Mouse (Mus musculus) spleen, adult 18-20 months (tissue): Measurements from ENCODE around the gene Ass1.

ENCODE experiments used
- DNase-seq, 2 experiments: peaks; one replicate each; pipeline ENCODE4 v3.0.0; 2022; ENCODE audit warnings: mixed read lengths in 2 of 2

Gene Ass1

GRCm38 (mm10) chr2:31490556-31490955 lies 20.5 kb downstream of the Ass1 start:
- no peak for DNase-seq

DNA sequence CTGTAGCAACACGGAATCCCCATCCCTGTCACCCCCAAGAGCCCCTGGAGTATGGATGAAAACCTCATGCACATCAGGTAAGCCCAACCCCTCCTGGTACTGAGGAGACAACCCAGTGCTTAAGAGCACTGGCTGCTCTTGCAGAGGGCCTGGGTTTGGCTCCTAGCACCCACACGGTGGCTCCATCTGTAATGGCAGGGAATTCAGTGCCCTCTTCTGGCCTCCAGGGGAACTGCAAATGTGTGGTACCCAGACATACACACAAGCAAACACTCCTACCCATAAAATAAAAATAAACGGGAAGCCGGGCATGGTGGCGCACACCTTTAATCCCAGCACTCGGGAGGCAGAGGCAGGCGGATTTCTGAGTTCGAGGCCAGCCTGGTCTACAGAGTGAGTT lies 22.3 kb downstream of the Ass1 start:
- no peak for DNase-seq

- DNase-seq, result no peak
Observed at GRCm38 (mm10) chr2:31493243-31493642, 23.2 kb downstream of the Ass1 start.

DNA sequence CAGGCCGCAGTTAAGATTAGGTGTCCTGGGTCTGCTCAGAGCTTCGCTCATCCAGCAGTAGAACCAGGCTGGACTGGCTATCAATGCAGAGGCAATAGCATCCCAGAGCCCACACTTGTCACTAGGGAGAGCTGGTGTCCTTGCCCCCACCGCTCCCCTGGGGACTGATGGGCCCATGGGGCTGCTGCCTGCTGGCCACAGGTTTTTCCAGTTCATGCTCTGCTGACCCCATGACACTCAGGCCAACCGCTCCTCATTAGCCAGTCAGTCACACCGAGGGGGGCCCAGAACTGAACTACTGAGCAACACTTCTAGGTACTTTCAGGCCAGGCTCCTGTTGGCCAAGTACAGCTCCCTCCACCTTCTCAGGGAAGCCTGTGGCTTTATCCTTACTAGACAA lies 24.3 kb downstream of the Ass1 start:
- DNase-seq, result no peak

DNA sequence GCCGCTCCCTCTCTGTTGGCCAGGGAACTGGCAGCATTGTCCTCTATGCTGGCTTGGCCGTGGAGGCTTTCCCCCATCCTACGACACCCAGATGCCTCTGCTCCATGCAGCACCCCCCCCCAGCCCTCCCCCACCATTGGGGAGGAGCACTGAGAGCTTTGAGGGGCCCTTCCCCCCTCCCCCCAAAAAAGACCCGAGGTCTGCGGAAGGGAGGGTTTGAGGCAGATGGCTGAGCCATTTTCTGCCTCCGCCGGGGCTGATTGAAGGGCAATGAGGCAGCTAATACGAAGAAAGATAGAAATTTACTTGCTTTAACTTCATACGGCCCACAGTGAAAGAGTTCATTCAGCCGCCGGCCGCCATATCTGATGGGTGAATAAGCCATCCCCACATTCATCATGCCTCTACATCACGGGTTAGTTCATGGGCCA lies 25.1 kb downstream of the Ass1 start:
- no peak for DNase-seq

- DNase-seq, result no peak
Observed at GRCm38 (mm10) chr2:31496141-31496540, 26.1 kb downstream of the Ass1 start.

DNA sequence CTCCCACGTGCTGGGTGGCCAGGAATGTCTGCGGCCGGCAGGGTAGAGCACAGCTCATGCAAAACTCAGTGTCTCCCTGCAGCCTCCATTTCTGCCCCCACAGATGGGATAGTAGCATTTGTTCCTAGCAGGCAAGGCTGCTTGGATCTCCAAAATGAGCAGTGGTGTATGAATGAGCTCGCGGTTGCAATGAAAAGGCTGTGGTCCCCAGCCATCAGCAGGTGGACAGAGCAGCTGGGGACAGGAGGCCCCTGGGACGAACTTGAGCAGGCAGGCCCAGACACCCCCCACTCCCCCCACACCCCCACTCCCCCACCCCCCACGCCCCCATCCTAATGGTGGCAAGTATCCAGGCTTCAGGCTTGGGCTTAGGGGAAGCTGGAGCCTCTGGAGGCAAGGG lies 27.1 kb downstream of the Ass1 start:
- no peak for DNase-seq

- no peak for DNase-seq
Observed at GRCm38 (mm10) chr2:31497635-31498034, 27.6 kb downstream of the Ass1 start.

DNA sequence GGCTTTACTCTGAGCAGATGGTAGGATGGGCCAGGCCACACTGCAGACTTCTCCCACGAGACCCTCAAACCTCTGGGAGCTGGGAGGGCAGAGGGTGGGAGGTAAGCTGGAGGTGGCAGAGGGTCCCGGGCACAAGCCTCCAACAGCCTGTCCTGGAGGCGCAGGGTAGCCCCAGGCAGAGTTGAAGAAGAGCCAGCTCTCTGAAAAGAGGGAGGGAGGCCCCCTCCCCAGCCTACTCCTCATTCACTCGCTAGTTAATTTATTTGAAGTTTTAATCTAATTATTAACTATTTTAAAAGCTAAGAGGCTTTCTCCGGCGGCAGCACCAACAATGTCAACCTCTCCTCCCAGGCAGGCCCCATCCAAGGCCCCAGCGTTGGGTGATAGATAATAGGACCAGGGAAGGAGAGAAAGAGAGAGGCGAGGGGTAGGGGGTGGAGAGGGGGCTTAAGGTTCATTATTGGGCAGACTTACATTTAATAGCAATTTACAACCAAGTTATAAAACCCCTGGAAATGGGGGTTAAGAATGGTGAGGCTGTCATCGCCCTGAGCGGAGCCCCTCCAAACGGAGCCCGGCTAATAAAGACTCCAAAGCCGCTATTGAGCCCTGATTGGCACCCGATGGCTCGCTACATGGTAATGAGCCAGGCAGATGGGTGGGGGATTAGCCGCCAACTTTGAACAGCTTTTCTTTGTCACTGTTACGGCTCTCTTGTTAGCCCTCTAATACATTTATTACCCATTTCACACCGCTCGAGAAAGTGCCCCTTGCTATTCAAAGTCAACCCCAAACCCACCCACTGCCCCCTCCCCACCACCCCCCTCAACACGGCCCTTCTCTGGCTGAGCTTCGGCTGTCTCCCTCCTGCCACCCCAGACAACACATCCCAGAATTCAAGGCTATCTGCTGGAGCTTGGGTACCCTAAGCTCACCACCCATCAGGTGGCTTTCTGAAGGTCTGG lies 29.6 kb downstream of the Ass1 start:
- no peak for DNase-seq

DNA sequence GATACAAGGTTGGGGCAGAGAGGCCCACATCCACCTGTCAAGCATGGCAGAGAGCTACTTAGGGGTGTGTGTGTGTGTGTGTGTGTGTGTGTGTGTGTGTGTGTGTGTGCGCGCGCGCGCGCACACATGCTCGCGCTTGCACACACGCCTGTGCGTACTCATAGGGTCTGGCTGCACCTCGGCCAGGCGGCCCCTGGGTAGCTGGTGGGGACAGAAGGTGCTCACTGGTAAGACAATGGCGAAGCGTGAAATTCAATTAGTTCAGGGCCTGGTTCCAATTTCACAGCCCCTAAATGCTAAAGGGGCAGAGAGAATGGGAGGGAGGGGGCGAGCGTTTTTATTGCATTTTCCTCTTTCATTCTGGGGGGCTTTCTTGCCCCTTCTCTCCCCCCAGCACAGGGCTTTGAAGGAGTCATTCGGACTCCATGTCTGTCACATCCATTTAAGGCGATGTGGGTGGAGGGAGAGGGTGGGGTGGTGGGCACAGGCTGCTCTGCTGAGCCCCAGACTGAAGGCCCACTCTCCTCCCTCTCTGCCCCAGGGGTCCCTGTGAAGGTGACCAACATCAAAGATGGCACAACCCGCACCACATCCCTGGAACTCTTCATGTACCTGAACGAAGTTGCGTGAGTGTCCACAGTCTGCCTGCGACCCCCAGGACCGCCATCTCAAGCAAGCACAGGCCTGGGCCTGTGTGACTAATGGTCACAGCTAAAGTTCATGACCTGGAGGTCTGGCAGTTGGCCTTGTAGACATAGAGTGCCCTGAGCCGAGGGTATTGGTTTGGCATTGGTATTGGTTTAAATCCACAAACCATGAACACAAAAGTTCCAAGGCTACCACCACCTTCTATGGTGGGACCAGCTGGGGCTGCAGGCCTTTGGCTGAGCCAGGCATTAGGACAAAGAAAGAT lies 30.5 kb downstream of the Ass1 start:
- DNase-seq, result no peak

- no peak for DNase-seq
Observed at GRCm38 (mm10) chr2:31501448-31502130, 31.6 kb downstream of the Ass1 start.

- DNase-seq, result no peak
Observed at GRCm38 (mm10) chr2:31502616-31503522, 32.9 kb downstream of the Ass1 start.

GRCm38 (mm10) chr2:31505472-31505871 lies 35.5 kb downstream of the Ass1 start:
- DNase-seq, result no peak

GRCm38 (mm10) chr2:31508851-31509250 lies 38.8 kb downstream of the Ass1 start:
- no peak for DNase-seq

- no peak for DNase-seq
Observed at GRCm38 (mm10) chr2:31511316-31511715, 41.3 kb downstream of the Ass1 start.

DNA sequence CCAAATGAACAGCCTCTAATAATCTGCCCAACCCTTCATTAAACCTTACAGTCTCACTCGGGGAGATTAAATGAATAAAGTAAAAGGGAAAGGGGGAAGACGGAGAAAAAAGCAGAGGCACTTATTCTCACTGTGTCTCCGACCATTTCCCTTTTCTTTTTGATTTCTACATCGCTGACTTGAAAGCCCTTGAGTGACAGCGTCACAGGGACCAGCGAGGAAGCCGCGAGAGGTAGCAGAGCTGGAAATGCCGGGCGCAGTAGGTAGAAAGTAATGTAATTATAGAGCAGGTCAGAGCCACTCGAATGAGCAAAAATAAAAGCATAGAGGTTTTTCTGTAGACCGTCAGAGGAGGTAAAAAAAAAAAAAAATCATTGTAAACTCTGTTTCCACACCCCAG lies 46.5 kb downstream of the Ass1 start:
- DNase-seq, result no peak

DNA sequence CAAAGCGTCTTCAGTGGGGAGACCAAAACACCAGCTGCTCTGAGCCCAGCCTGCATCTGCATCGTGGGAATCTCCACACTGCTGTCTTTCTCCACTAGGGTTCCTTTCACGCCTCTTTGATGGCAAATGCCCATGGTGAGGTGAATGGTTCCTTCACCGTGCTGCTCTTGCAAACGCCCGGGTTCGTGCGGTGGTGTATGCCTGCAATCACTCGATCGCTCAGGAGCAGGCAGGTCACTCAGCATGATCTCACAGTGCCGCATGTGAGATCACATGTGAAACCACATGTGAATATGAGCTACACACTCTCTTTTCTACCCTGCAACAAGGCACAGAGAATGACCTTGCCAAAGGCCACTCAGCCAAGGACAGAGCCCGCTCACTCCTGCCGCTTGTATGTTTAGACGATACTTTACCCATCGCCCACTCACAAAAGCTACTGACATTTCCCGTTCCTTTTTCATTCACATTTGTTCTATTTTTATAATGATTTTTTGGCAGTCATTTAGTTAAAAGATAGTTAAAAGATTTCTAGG lies 51.9 kb downstream of the Ass1 start:
- DNase-seq, result no peak

GRCm38 (mm10) chr2:31524641-31525040 lies 54.6 kb downstream of the Ass1 start:
- no peak for DNase-seq

DNA sequence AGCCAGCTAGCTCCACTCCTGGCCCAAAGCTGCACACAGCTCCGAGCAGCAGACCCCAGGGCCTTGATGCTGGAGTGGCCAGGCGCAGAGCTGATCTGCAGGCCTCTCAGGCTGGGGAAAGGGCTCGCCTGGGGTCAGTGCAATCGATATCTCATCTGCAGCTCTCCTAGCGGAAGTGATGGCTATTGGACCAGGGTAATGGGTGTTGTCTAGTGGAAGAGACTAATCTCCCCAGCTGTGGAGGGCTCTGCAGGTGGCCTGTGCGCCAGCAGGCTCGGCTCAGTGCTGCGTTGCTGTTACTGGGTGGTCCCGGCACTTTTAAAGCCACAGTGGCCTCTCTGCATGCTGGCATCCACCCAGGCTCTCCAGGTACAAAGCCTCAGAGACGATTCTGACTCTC lies 55.8 kb downstream of the Ass1 start:
- DNase-seq, result no peak

- DNase-seq, result no peak
Observed at GRCm38 (mm10) chr2:31530201-31530600, 60.2 kb downstream of the Ass1 start.

- no peak for DNase-seq
Observed at GRCm38 (mm10) chr2:31537054-31537453, 67.0 kb downstream of the Ass1 start.

- no peak for DNase-seq
Observed at GRCm38 (mm10) chr2:31538745-31539144, 68.7 kb downstream of the Ass1 start.
